Mouse (Mus musculus): Measurements from ENCODE around the gene Jag1. TPM values are rescaled to one million over a fixed set of nuclear protein-coding genes. Genes with fewer than 3 reads are reported as not detected.

The Jag1 gene
- total and polyA plus RNA-seq, 3 experiments = 0.42 TPM; not detected in 2

DNA sequence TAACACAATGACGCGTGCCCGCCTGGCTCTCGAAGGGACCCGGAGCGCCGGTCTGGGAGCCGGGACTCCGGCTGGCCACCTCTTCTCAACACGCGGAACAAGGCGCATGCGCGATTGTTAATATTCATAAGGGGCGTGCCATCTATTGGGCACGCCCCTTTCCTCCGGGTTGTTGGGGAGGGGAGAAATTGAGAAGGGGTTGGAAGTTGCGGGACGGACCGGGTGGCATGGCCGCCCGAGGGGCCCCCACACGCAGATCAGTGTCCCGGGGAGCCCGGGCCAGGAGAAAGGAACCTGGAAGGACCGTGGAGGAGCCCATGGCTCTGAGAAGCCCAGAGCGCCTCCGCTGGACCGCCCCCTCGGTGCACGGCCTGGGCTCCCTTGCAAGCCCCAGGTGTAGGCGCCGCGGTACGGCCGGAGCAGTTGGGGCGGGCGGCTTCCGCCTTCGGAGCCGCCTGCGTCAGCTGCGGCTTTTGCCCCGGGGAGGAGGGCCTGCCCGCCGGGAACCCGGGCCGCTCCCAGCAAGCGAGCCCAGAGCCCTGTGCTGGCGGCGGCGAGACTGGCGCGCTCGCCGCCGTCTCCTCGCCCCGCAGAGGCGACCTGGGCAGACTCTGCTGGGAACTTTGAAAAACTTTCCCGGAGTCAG is 354 bp upstream of the Jag1 start:
- no peak for TF ChIP-seq POLR2AphosphoS2 (IDR thresholded peaks at IDR 0.05; ENCODE audit: low read length)
- TF ChIP-seq SIN3A (IDR thresholded peaks at IDR 0.05; ENCODE audit: low read length) = no peak
- no peak for TF ChIP-seq USF1 (IDR thresholded peaks at IDR 0.05; ENCODE audit: low read depth, low read length)
- TF ChIP-seq GABPA (IDR thresholded peaks at IDR 0.05; ENCODE audit: low read depth, low read length) = no peak
- no peak for TF ChIP-seq SMC3 (IDR thresholded peaks at IDR 0.05; ENCODE audit: low read depth, low read length)
- TF ChIP-seq GATA1 (IDR thresholded peaks at IDR 0.05; ENCODE audit: low read depth, low read length) = no peak
- no peak for TF ChIP-seq NELFE (IDR thresholded peaks at IDR 0.05; ENCODE audit: low read depth, low read length)
- no peak for TF ChIP-seq ETS1 (IDR thresholded peaks at IDR 0.05; ENCODE audit: low read depth, low read length)
- TF ChIP-seq TAL1 (IDR thresholded peaks at IDR 0.05; ENCODE audit: low read length) = no peak
- no peak for TF ChIP-seq TBP (IDR thresholded peaks at IDR 0.05; ENCODE audit: low read depth, low read length)
- no peak overlapping the region for H3K4me3 ChIP-seq (ENCODE audit: control insufficient read depth in 1 of 2, insufficient read depth in 1 of 2, low read depth in 2 of 2, low read length in 2 of 2)
- no peaks in the 10 kb centered on the region for H3K9me3 ChIP-seq (replicated peaks; ENCODE audit: insufficient read depth, low read length)
- H3K9ac ChIP-seq (ENCODE audit: control insufficient read depth, low read depth, low read length, poor library complexity, severe bottlenecking) = no peak overlapping the region
- no peaks in the 10 kb centered on the region for H3K79me2 ChIP-seq (ENCODE audit: control insufficient read depth, insufficient read depth, low read length, poor library complexity)
- H3K4me1 ChIP-seq (ENCODE audit: control insufficient read depth in 1 of 2, insufficient read depth in 2 of 2, low read length in 2 of 2) = no peaks in the 10 kb centered on the region
- no peak for DNase-seq (ENCODE audit: low read depth, low spot score)
- H3K27ac ChIP-seq (ENCODE audit: control insufficient read depth, low read depth, low read length) = no peak overlapping the region
- no peaks in the 10 kb centered on the region for H3K36me3 ChIP-seq (ENCODE audit: control insufficient read depth in 1 of 2, insufficient read depth in 2 of 2, low read length in 2 of 2)
- no peaks in the 10 kb centered on the region for H3K27me3 ChIP-seq (ENCODE audit: control insufficient read depth in 1 of 2, insufficient read depth in 2 of 2, low read length in 2 of 2)

DNA sequence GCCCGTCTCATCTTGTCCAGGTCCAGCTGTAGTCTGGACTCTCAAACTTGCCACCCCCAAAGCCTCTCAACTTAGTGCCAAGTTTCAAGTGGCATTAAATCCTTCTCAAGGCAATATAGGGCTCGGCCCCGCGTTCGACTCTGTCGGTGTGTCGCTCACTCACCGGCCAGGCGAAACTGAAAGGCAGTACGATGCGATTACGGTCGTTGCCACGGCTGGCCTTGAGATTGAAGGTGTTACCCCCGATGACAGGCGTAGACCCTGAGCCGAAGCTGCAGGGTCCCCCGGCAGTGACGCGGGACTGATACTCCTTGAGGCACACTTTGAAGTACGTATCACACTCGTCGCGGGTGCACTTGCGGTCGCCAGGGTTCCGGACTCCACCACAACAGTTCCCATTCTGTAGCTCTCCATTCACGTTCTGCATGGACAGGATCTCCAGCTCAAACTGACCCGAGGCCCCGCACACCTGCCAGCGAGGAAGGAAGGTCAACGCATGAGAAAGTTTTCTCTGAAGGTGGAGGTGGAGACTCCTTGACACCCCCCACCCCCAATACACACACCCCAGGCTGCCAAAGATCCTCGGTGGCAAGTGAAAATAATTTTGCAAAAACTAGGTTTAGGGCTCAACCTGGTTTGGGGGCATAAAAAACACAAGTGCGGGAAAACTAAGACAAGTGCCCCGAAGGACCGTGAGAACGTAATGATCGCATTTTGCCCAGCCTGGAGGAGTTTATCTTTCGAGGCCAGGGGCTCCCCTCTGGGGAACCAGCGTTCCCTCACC is 1.0 kb downstream of the Jag1 start:
- DNase-seq (ENCODE audit: low read depth, low spot score) = no peak
- no peak overlapping the region for H3K9ac ChIP-seq (ENCODE audit: control insufficient read depth, low read depth, low read length, poor library complexity, severe bottlenecking)
- no peaks in the 10 kb centered on the region for H3K36me3 ChIP-seq (ENCODE audit: control insufficient read depth in 1 of 2, insufficient read depth in 2 of 2, low read length in 2 of 2)
- no peak for TF ChIP-seq RCOR1 (IDR thresholded peaks at IDR 0.05; ENCODE audit: low read depth, low read length)
- TF ChIP-seq TAL1 (IDR thresholded peaks at IDR 0.05; ENCODE audit: low read length) = no peak
- no peak for TF ChIP-seq MAFK (IDR thresholded peaks at IDR 0.05; ENCODE audit: borderline replicate concordance, low read depth, low read length)
- no peak for TF ChIP-seq RAD21 (IDR thresholded peaks at IDR 0.05; ENCODE audit: low read depth, low read length)
- no peak for TF ChIP-seq MYB (IDR thresholded peaks at IDR 0.05; ENCODE audit: low read depth, low read length)
- TF ChIP-seq MXI1 (IDR thresholded peaks at IDR 0.05; ENCODE audit: low read depth, low read length) = no peak
- no peak for TF ChIP-seq SMC3 (IDR thresholded peaks at IDR 0.05; ENCODE audit: low read depth, low read length)
- no peak for TF ChIP-seq ETS1 (IDR thresholded peaks at IDR 0.05; ENCODE audit: low read depth, low read length)
- TF ChIP-seq NRF1 (IDR thresholded peaks at IDR 0.05; ENCODE audit: insufficient read depth, low read depth, low read length, poor library complexity, severe bottlenecking) = no peak
- no peak for TF ChIP-seq POLR2A (IDR thresholded peaks at IDR 0.05; ENCODE audit: control insufficient read depth in 1 of 2, insufficient read depth in 1 of 2, low read depth in 1 of 2, low read length in 2 of 2, poor library complexity in 1 of 2)
- TF ChIP-seq CHD1 (IDR thresholded peaks at IDR 0.05; ENCODE audit: low read depth, low read length) = no peak
- TF ChIP-seq JUND (IDR thresholded peaks at IDR 0.05; ENCODE audit: low read depth, low read length) = no peak
- TF ChIP-seq MAX (IDR thresholded peaks at IDR 0.05; ENCODE audit: low read length) = no peak
- TF ChIP-seq ZC3H11A (IDR thresholded peaks at IDR 0.05; ENCODE audit: low read depth, low read length) = no peak
- no peak for TF ChIP-seq TCF12 (IDR thresholded peaks at IDR 0.05; ENCODE audit: low read depth, low read length)
- TF ChIP-seq MAZ (IDR thresholded peaks at IDR 0.05; ENCODE audit: low read depth, low read length) = no peak
- TF ChIP-seq NELFE (IDR thresholded peaks at IDR 0.05; ENCODE audit: low read depth, low read length) = no peak
- TF ChIP-seq GATA1 (IDR thresholded peaks at IDR 0.05; ENCODE audit: low read depth, low read length) = no peak
- H3K27me3 ChIP-seq (ENCODE audit: control insufficient read depth in 1 of 2, insufficient read depth in 2 of 2, low read length in 2 of 2) = no peaks in the 10 kb centered on the region
- H3K79me2 ChIP-seq (ENCODE audit: control insufficient read depth, insufficient read depth, low read length, poor library complexity) = no peaks in the 10 kb centered on the region
- no peak overlapping the region for H3K4me3 ChIP-seq (ENCODE audit: control insufficient read depth in 1 of 2, insufficient read depth in 1 of 2, low read depth in 2 of 2, low read length in 2 of 2)
- H3K4me1 ChIP-seq (ENCODE audit: control insufficient read depth in 1 of 2, insufficient read depth in 2 of 2, low read length in 2 of 2) = no peaks in the 10 kb centered on the region
- H3K9me3 ChIP-seq (replicated peaks; ENCODE audit: insufficient read depth, low read length) = no peaks in the 10 kb centered on the region
- no peak overlapping the region for H3K27ac ChIP-seq (ENCODE audit: control insufficient read depth, low read depth, low read length)
